Mouse (Mus musculus) thymus, postnatal 36 days (tissue): Measurements from ENCODE around the gene Nasp.

Experiments used
- DNase-seq, 2 experiments: peaks; one replicate each; pipeline ENCODE4 v3.0.0; 2022; ENCODE audit warnings: mixed read lengths in 2 of 2

Nasp gene

GRCm38 (mm10) chr4:116635197-116635596, 7.5 kb upstream of the Nasp start:
- DNase-seq, result no peak

GRCm38 (mm10) chr4:116627359-116627716, 403 bp downstream of the Nasp start:
- peak; percentile 90 to 94 for DNase-seq

GRCm38 (mm10) chr4:116626658-116627358, 933 bp downstream of the Nasp start:
- peak; percentile 76 to 83 for DNase-seq

- no peak for DNase-seq
Measured at GRCm38 (mm10) chr4:116624831-116625230, 2.9 kb downstream of the Nasp start.

- DNase-seq, result no peak
Measured at GRCm38 (mm10) chr4:116615237-116615636, 12.5 kb downstream of the Nasp start.

GRCm38 (mm10) chr4:116612621-116613020, 15.1 kb downstream of the Nasp start:
- DNase-seq, result no peak

- peak; percentile 44 to 64 for DNase-seq
Measured at GRCm38 (mm10) chr4:116596978-116597881, 30.5 kb downstream of the Nasp start.

- DNase-seq, result no peak
Measured at GRCm38 (mm10) chr4:116596379-116596778, 31.4 kb downstream of the Nasp start, which contains the start of gene Ccdc17. Gene Ccdc17, plus strand, starts transcription at chr4:116596654.

- no peak for DNase-seq
Measured at GRCm38 (mm10) chr4:116595793-116596192, 31.9 kb downstream of the Nasp start.

- DNase-seq, result peak in 1 of 2 experiments; percentile 9
Measured at GRCm38 (mm10) chr4:116558151-116558882, 69.4 kb downstream of the Nasp start.

- DNase-seq, result peak; percentile 98
Measured at GRCm38 (mm10) chr4:116557306-116558121, 70.2 kb downstream of the Nasp start, which contains the start of gene Gpbp1l1. Gene Gpbp1l1, plus strand, starts transcription at chr4:116557658.

- DNase-seq, result peak; percentile 92 to 94
Measured at GRCm38 (mm10) chr4:116556561-116557305, 71.0 kb downstream of the Nasp start.

- DNase-seq, result peak; percentile 70 to 73
Measured at GRCm38 (mm10) chr4:116555413-116556300, 72.1 kb downstream of the Nasp start, which contains the start of gene Tmem69. Gene Tmem69, minus strand, starts transcription at chr4:116555936.

- DNase-seq, result no peak
Measured at GRCm38 (mm10) chr4:116553035-116553434, 74.7 kb downstream of the Nasp start.
